Mouse (Mus musculus) midbrain, embryonic 14.5 days (tissue): Measurements from ENCODE around the gene Ndn. TPM values are rescaled to one million over a fixed set of nuclear protein-coding genes. Genes with fewer than 3 reads are reported as not detected.

Experiments used
- ATAC-seq: fragments of 200-750 bp; cut with Nextera tagmentation; 2 replicates; pipeline ENCODE4 v1.8.0; 2017; ENCODE audit warnings: moderate number of reproducible peaks, moderate library complexity; ENCODE audit not compliant: low FRiP score, low TSS enrichment
- DNase-seq: peaks from one replicate; pipeline ENCODE4 v3.0.0-alpha.2; 2015
- H3K27ac ChIP-seq: fragments of 300-500 bp; sonication (generic); replicated peaks from 2 replicates; pipeline ENCODE4 v1.5.1; 2014; ENCODE audit warnings: mild to moderate bottlenecking, low read depth, low read length, moderate library complexity
- H3K27me3 ChIP-seq: fragments of 300-500 bp; sonication (generic); 2 replicates; pipeline ENCODE4 v1.6.1; 2014; ENCODE audit warnings: low read length, control low read depth, mixed read lengths; ENCODE audit not compliant: control insufficient read depth, insufficient read depth
- H3K36me3 ChIP-seq: fragments of 300-500 bp; sonication (generic); 2 replicates; pipeline ENCODE4 v1.6.1; 2014; ENCODE audit warnings: low read length, control low read depth; ENCODE audit not compliant: control insufficient read depth, insufficient read depth
- H3K4me1 ChIP-seq: fragments of 300-500 bp; sonication (generic); 2 replicates; pipeline ENCODE4 v1.6.1; 2014; ENCODE audit warnings: mild to moderate bottlenecking, antibody characterized with exemption, low read length, control low read depth; ENCODE audit not compliant: control insufficient read depth, insufficient read depth
- H3K4me2 ChIP-seq: fragments of 300-500 bp; sonication (generic); 2 replicates; pipeline ENCODE4 v1.6.1; 2014; ENCODE audit warnings: mild to moderate bottlenecking, low read length, moderate library complexity
- H3K4me3 ChIP-seq: fragments of 300-500 bp; sonication (generic); replicated peaks from 2 replicates; pipeline ENCODE4 v1.5.1; 2014; ENCODE audit warnings: low read depth, low read length
- H3K9ac ChIP-seq: fragments of 300-500 bp; sonication (generic); replicated peaks from 2 replicates; pipeline ENCODE4 v1.6.1; 2014; ENCODE audit warnings: mild to moderate bottlenecking, low read length, moderate library complexity
- H3K9me3 ChIP-seq: fragments of 300-500 bp; sonication (generic); 2 replicates; pipeline ENCODE4 v1.6.1; 2016; ENCODE audit warnings: low read length, control low read depth, mixed read lengths; ENCODE audit not compliant: control insufficient read depth
- WGBS: fragments of 180-500 bp; shearing (Covaris S2); extraction: QIAGEN DNeasy Blood & Tissue Kit; methylation state at CpG from one replicate; pipeline ENCODE4 v1.1.7; 2014; 5-methylcytosine and 5-hydroxymethylcytosine counted together
- polyA plus RNA-seq: library from polyadenylated mRNA; unstranded; fragments of >200 nt; fragmentation: Nextera tagmentation; extraction: Ambion mirVana; gene quantifications from 2 replicates; pipeline ENCODE4 v1.2.1, GENCODE M21; 2014

Ndn gene
- polyA plus RNA-seq, 1 experiment from 2014 or later = 622 TPM

- ATAC-seq = no peak
- Histone ChIP-seq H3K27ac (no peak overlapping the region), H3K27me3 (no peaks in the 10 kb centered on the region), H3K4me2 (no peak overlapping the region), H3K36me3 (no peaks in the 10 kb centered on the region), H3K4me3 (no peak overlapping the region), H3K4me1 (no peaks in the 10 kb centered on the region), H3K9me3 (no peaks in the 10 kb centered on the region), H3K9ac (no peak overlapping the region)
- WGBS = 32% methylated on average over 1 of the region's 1 CpGs
- no peak for DNase-seq
Observed at GRCm38 (mm10) chr7:62392202-62392601, 45.8 kb downstream of the Ndn start.

Other genes starting within 250 kb of the Ndn start
- gene Magel2, start 30.4 kb downstream of the Ndn start, polyA plus RNA-seq = 16.2 and 16.3 TPM in 2 replicates
- 21.9 and 22.5 TPM in 2 replicates for gene Mkrn3, start 73.6 kb downstream of the Ndn start, polyA plus RNA-seq
- gene Peg12, start 117.9 kb downstream of the Ndn start, polyA plus RNA-seq = 9.6 and 17.3 TPM in 2 replicates